Mouse (Mus musculus) CD8-positive naive resting alpha-beta T cell, adult 57 days (primary cell): ENCODE results near the gene Btbd35f5. TPM values are rescaled to one million over a fixed set of nuclear protein-coding genes. Genes with fewer than 3 reads are reported as not detected.

Source experiments
- total RNA-seq: library from RNA; stranded (reverse); gene quantifications from one replicate; pipeline ENCODE4 v1.2.4, GENCODE M21; 2023

The Btbd35f5 gene
- total RNA-seq = not detected

DNA sequence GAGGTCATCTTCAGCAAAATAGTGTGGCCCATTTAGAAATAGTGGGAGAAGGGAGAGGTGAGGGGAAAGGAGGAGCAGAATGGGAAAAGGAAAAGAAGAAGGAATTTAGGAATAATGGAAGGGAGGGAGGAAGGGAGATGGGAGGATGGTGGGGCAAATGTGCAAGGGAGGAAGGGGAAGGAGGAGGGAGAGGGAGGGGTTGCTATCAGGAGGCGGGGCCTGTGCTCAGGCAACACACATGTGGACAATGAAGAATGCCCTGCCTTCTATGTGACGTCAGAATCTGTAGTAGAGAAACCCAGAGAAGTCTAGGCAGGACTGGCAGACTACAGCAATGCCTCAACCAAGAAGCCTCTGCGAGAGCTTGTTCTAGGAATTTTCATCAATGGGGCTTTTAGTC, at the start of gene Btbd35f5:
Btbd35f5 (plus strand) TSS at position 301 of the 400 bp plus-strand sequence.

DNA sequence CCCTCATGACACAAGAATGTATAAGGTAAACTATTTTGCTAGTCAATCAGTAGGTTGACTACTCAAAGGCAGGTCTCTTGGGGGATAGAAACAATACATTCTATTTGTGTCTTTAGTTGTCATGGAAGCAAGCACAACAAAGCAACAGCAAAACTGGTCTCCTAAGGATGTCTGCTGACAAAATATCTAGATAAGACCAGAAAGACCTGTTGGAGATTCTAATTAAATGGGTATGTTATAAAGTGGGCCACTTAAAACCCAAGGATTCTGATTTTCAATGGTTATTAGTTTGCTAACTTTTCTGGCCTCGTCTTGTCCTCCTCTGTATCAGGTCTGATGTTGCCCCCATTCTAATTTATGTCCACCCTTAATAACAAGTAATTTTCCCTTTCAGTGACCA, 32.2 kb upstream of the Btbd35f5 start, which contains the start of gene Gm21789:
Gm21789 (plus strand) TSS at position 301 of the 400 bp plus-strand sequence.

Other genes starting within 250 kb of the Btbd35f5 start
- not detected for gene Btbd35f21, start 247.8 kb upstream of the Btbd35f5 start, total RNA-seq
- gene Btbd35f30, start 79.3 kb upstream of the Btbd35f5 start, total RNA-seq = not detected
- not detected for gene Gm21789, start 32.1 kb upstream of the Btbd35f5 start, total RNA-seq